Comparison of ENCODE assay signal across 25 mouse cellular contexts in genomic region chr2:104087562-104087961, GRCm38 (mm10). TPM values are rescaled to one million over a fixed set of nuclear protein-coding genes. Genes with fewer than 3 reads are reported as not detected.
"Had no signal": no experiment of that assay in that cellular context is flagged by ENCODE, and none has a peak within 500 bp of the region (broad histone marks: within the 10 kb centered on the region; RNA-seq: fewer than 3 reads in every experiment).

No protein-coding gene starts in this region.

RNA-seq across cellular contexts. Expression of gene Cd59b, which starts 17.9 kb away (rescaled TPM):
- total RNA-seq: layer of hippocampus, adult 2 months; midbrain, postnatal 0 days had no signal
- polyA plus RNA-seq: macrophage had no signal

RNA-seq across cellular contexts. Expression of gene Gm10799, which starts 19.2 kb away (rescaled TPM):
- total RNA-seq: layer of hippocampus, adult 2 months; layer of hippocampus, postnatal 25 days; left cerebral cortex, adult 18-20 months; left cerebral cortex, postnatal 25 days; liver, adult 2 months; midbrain, postnatal 0 days had no signal
- polyA plus RNA-seq: intestine, postnatal 0 days; kidney, adult 2 months; kidney, embryonic 14.5 days; kidney, postnatal 0 days; large intestine, adult 2 months; limb, embryonic 10.5 days; limb, embryonic 13.5 days; liver, adult 2 months; lung, embryonic 14.5 days; lung, postnatal 0 days; macrophage; midbrain, embryonic 11.5 days; midbrain, embryonic 14.5 days; midbrain, postnatal 0 days; neural tube, embryonic 11.5 days; neural tube, embryonic 14.5 days; small intestine, adult 2 months; spleen, adult 2 months; stomach, embryonic 16.5 days; testis, adult 2 months; urinary bladder, adult 2 months had no signal

RNA-seq across cellular contexts. Expression of gene Gm10912, which starts 21.9 kb away (rescaled TPM):
- total RNA-seq: midbrain, postnatal 0 days had no signal
- polyA plus RNA-seq: intestine, postnatal 0 days; kidney, embryonic 14.5 days; kidney, postnatal 0 days; large intestine, adult 2 months; limb, embryonic 10.5 days; lung, embryonic 14.5 days; lung, postnatal 0 days; macrophage; midbrain, embryonic 11.5 days; midbrain, embryonic 14.5 days; midbrain, postnatal 0 days; neural tube, embryonic 11.5 days; neural tube, embryonic 14.5 days; stomach, embryonic 16.5 days had no signal

RNA-seq across cellular contexts. Expression of gene A930018P22Rik, which starts 35.0 kb away (rescaled TPM):
- total RNA-seq: layer of hippocampus, adult 2 months; left cerebral cortex, adult 18-20 months; left cerebral cortex, postnatal 25 days; midbrain, postnatal 0 days had no signal
- polyA plus RNA-seq: large intestine, adult 2 months; limb, embryonic 10.5 days; limb, embryonic 13.5 days; lung, embryonic 14.5 days; macrophage; midbrain, embryonic 14.5 days; neural tube, embryonic 11.5 days; neural tube, embryonic 14.5 days; small intestine, adult 2 months; spleen, adult 2 months had no signal
